Mouse (Mus musculus): ENCODE measurements around the gene Lpp. TPM values are rescaled to one million over a fixed set of nuclear protein-coding genes. Genes with fewer than 3 reads are reported as not detected.

Gene Lpp
- polyA plus RNA-seq, 1 experiment: 15.0 TPM

DNA sequence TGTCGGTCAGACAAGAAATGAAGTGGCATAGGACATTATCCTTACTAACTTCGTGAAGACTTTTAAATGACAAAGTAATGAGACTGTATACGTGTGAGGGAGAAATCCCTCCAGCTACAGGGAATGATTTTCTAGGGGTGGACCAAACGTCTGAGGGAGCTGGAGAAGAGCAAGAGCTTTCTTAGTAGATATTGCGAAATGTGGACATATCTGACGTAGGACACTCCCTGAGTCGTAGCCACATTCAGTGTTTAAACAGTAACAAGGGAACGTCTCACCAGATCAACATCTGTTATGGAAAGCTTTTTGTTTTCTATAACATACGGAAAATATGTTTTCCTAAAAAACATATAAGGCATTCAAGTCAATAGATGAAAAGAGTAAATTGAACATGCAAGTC is 362.8 kb downstream of the Lpp start:
- no peak for DNase-seq
- 93% methylated on average over 9 of the region's 9 CpGs for WGBS
- no peaks in the 10 kb centered on the region for H3K4me1 ChIP-seq (replicated peaks; ENCODE audit: control insufficient read depth, insufficient read depth, low read length)
- H3K36me3 ChIP-seq (ENCODE audit: control insufficient read depth, insufficient read depth, low read length): no peaks in the 10 kb centered on the region
- no peaks in the 10 kb centered on the region for H3K27me3 ChIP-seq (ENCODE audit: control insufficient read depth, insufficient read depth, low read length)
- TF ChIP-seq POLR2A (IDR thresholded peaks at IDR 0.05; ENCODE audit: control insufficient read depth, extremely low read depth, insufficient read depth, low read length, poor library complexity): no peak
- TF ChIP-seq CTCF (IDR thresholded peaks at IDR 0.05; ENCODE audit: borderline replicate concordance, control insufficient read depth, extremely low read depth, insufficient read depth, low read length, poor library complexity): no peak
- no peak overlapping the region for H3K4me3 ChIP-seq (ENCODE audit: control insufficient read depth, insufficient read depth, low read length)
- H3K27ac ChIP-seq (ENCODE audit: control insufficient read depth, insufficient read depth, low read length): no peak overlapping the region

DNA sequence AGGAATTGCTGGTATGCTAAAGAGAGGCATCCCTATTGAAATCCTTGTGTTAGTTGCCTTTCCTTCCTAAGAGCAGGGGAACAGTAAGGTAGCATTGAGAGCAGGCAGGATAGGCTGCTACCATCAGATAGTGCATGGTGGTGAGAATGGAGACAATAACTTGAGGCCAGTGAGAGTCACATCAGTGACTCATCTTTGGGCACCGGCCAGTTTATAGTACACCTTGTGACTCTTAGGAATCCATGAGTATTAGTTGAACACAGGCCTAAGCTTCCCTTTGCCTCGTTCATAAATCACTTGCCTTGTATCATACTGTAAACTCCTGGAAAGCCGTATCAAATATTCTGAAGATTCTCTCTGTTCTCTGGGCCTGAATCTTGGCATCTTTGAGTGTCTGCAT is 372.7 kb downstream of the Lpp start:
- WGBS: 91% methylated on average over 3 of the region's 3 CpGs
- H3K27me3 ChIP-seq (ENCODE audit: control insufficient read depth, insufficient read depth, low read length): no peaks in the 10 kb centered on the region
- H3K4me3 ChIP-seq (ENCODE audit: control insufficient read depth, insufficient read depth, low read length): no peak overlapping the region
- no peaks in the 10 kb centered on the region for H3K4me1 ChIP-seq (replicated peaks; ENCODE audit: control insufficient read depth, insufficient read depth, low read length)
- no peak for DNase-seq
- H3K36me3 ChIP-seq (ENCODE audit: control insufficient read depth, insufficient read depth, low read length): no peaks in the 10 kb centered on the region
- TF ChIP-seq POLR2A (IDR thresholded peaks at IDR 0.05; ENCODE audit: control insufficient read depth, extremely low read depth, insufficient read depth, low read length, poor library complexity) (no peak), CTCF (IDR thresholded peaks at IDR 0.05; ENCODE audit: borderline replicate concordance, control insufficient read depth, extremely low read depth, insufficient read depth, low read length, poor library complexity) (no peak)
- H3K27ac ChIP-seq (ENCODE audit: control insufficient read depth, insufficient read depth, low read length): no peak overlapping the region

DNA sequence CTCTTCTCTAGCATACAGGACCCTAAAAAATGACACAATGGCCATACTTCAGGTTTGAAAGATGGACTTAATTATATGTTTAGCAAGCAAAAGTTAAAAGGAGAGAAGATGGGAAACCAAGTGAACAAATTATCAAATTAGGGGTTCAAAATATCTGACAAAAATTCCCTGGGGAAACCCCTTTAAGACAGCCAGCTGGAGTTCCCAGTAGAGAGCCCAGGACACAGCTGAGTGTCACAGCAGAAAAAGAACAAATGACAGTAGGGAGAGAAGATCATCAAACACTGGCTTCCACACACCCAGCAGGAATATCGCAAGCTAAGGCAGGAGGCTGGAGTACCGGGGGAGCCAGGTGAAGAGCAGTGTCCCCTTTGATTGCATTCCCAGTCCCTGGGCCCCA is 373.3 kb downstream of the Lpp start:
- Histone ChIP-seq H3K36me3 (ENCODE audit: control insufficient read depth, insufficient read depth, low read length) (no peaks in the 10 kb centered on the region), H3K4me1 (replicated peaks; ENCODE audit: control insufficient read depth, insufficient read depth, low read length) (no peaks in the 10 kb centered on the region), H3K4me3 (ENCODE audit: control insufficient read depth, insufficient read depth, low read length) (no peak overlapping the region), H3K27me3 (ENCODE audit: control insufficient read depth, insufficient read depth, low read length) (no peaks in the 10 kb centered on the region), H3K27ac (ENCODE audit: control insufficient read depth, insufficient read depth, low read length) (no peak overlapping the region)
- 100% methylated on average over 2 of the region's 2 CpGs for WGBS
- no peak for DNase-seq
- TF ChIP-seq CTCF (IDR thresholded peaks at IDR 0.05; ENCODE audit: borderline replicate concordance, control insufficient read depth, extremely low read depth, insufficient read depth, low read length, poor library complexity) (no peak), POLR2A (IDR thresholded peaks at IDR 0.05; ENCODE audit: control insufficient read depth, extremely low read depth, insufficient read depth, low read length, poor library complexity) (no peak)

DNA sequence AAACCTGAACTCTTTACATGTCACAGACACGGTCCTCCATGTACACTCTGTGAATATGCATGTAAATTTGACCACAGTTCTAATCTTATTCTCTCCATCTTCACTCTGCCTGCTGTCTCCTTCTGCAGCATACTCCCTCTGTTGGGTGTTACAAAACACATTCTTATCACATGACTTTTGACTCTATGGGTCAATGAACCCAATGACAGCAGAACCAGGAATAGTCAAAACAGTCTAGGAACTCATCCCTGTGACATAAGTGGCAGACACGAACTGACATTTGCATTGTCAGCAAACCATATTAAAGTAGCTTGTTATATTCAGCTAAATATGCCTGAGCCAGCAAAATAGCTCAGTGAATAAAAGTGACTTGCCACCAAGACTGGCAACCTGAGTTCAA is 383.7 kb downstream of the Lpp start:
- no peak for DNase-seq
- Histone ChIP-seq H3K27me3 (ENCODE audit: control insufficient read depth, insufficient read depth, low read length) (no peaks in the 10 kb centered on the region), H3K4me1 (replicated peaks; ENCODE audit: control insufficient read depth, insufficient read depth, low read length) (no peaks in the 10 kb centered on the region), H3K36me3 (ENCODE audit: control insufficient read depth, insufficient read depth, low read length) (no peaks in the 10 kb centered on the region), H3K4me3 (ENCODE audit: control insufficient read depth, insufficient read depth, low read length) (no peak overlapping the region), H3K27ac (ENCODE audit: control insufficient read depth, insufficient read depth, low read length) (no peak overlapping the region)
- TF ChIP-seq POLR2A (IDR thresholded peaks at IDR 0.05; ENCODE audit: control insufficient read depth, extremely low read depth, insufficient read depth, low read length, poor library complexity) (no peak), CTCF (IDR thresholded peaks at IDR 0.05; ENCODE audit: borderline replicate concordance, control insufficient read depth, extremely low read depth, insufficient read depth, low read length, poor library complexity) (no peak)
- WGBS: 92% methylated on average over 2 of the region's 2 CpGs

DNA sequence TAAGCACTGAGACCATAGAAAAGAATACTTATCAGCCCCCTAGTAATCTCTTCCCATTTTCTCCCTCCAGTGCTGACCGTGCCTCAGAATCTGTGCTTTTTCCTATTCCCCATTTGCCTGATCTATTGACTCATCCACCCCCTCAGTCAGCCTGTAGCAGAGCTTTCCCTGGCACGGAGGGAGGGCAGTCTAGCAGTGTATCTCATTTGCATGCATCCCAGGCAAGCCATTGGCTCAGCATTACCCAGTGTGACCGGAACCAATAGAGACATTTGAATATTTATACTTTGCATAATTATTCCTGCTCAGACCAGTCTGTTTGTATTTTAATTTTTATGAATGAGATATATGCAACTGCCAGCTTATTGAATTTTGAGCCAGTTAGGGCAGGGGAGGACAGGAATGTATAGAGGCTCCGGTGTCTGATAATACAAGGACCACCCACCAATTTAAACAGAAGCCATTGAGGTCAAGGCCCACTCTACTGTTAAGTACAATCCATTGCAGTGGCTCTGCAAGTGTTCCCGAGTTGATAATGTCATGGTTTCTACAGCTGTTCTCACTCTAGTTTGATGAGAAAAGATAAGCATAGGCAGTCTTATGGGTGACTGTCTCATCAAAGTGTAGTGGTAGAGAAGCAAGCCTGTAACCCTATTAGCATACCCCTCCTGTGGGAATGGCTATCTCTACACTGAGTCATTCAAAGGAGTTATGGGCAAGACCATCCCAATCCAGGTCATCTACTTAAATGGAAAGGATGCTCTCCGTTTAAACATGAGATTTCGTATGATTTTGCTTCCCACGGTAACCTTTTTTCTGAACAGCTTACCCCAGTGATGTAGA is 385.3 kb downstream of the Lpp start:
- Histone ChIP-seq H3K27me3 (ENCODE audit: control insufficient read depth, insufficient read depth, low read length) (no peaks in the 10 kb centered on the region), H3K27ac (ENCODE audit: control insufficient read depth, insufficient read depth, low read length) (no peak overlapping the region), H3K4me3 (ENCODE audit: control insufficient read depth, insufficient read depth, low read length) (no peak overlapping the region), H3K4me1 (replicated peaks; ENCODE audit: control insufficient read depth, insufficient read depth, low read length) (no peaks in the 10 kb centered on the region), H3K36me3 (ENCODE audit: control insufficient read depth, insufficient read depth, low read length) (no peaks in the 10 kb centered on the region)
- no peak for DNase-seq
- no peak for TF ChIP-seq CTCF (IDR thresholded peaks at IDR 0.05; ENCODE audit: borderline replicate concordance, control insufficient read depth, extremely low read depth, insufficient read depth, low read length, poor library complexity)
- no peak for TF ChIP-seq POLR2A (IDR thresholded peaks at IDR 0.05; ENCODE audit: control insufficient read depth, extremely low read depth, insufficient read depth, low read length, poor library complexity)
- 91% methylated on average over 8 of the region's 8 CpGs for WGBS

DNA sequence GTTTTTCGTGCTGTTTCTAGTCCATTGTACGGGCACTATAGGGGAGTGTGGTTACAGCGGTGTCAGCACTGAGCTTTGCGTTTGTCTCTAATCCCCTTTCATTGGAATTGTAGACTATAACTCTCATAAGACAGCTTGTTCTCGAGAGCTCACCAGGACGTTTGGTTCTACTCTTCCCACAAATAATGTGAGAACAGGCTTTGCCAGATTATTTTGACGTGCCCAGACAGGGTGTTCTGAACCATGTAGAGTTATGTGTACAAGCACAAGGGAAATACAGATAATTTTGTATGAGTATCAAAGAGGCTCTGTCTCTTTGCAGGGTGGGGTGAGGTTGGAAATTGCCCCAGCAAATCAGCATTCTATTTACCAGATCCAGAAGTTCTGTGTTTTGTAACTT is 387.2 kb downstream of the Lpp start:
- WGBS: 93% methylated on average over 7 of the region's 7 CpGs

More for the DNA sequence above, 387.2 kb downstream of the Lpp start:
- Histone ChIP-seq H3K36me3 (ENCODE audit: control insufficient read depth, insufficient read depth, low read length) (no peaks in the 10 kb centered on the region), H3K27me3 (ENCODE audit: control insufficient read depth, insufficient read depth, low read length) (no peaks in the 10 kb centered on the region), H3K27ac (ENCODE audit: control insufficient read depth, insufficient read depth, low read length) (no peak overlapping the region), H3K4me3 (ENCODE audit: control insufficient read depth, insufficient read depth, low read length) (no peak overlapping the region), H3K4me1 (replicated peaks; ENCODE audit: control insufficient read depth, insufficient read depth, low read length) (no peaks in the 10 kb centered on the region)
- TF ChIP-seq CTCF (IDR thresholded peaks at IDR 0.05; ENCODE audit: borderline replicate concordance, control insufficient read depth, extremely low read depth, insufficient read depth, low read length, poor library complexity) (no peak), POLR2A (IDR thresholded peaks at IDR 0.05; ENCODE audit: control insufficient read depth, extremely low read depth, insufficient read depth, low read length, poor library complexity) (no peak)
- no peak for DNase-seq

Data from thymus, adult 2 months (tissue).